8 mouse cellular contexts compared by ENCODE assay signal in genomic region chr11:100145104-100145503, GRCm38 (mm10). TPM values are rescaled to one million over a fixed set of nuclear protein-coding genes. Genes with fewer than 3 reads are reported as not detected.
DNase-seq lines count a peak whose midpoint lies in the region; ATAC-seq lines count a peak whose summit lies in the region.

No protein-coding gene starts in this region.

- no peaks in the 10 kb centered on the region for H3K36me3 ChIP-seq in lung, embryonic 15.5 days

- H3K4me3 ChIP-seq in lung, embryonic 15.5 days, result peak overlapping the region; percentile 49

- peak; percentile 66 for DNase-seq in urinary bladder, postnatal 14 days (ENCODE audit: low spot score)
- DNase-seq in urinary bladder, postnatal 4 days (ENCODE audit: low spot score in 2 of 2), result no peak
- DNase-seq in kidney, adult 8-10 months, result peak; percentile 19
- DNase-seq in yolk sac, embryonic 10.5 days (ENCODE audit: low spot score), result peak; percentile 69
- DNase-seq in layer of hippocampus, postnatal 10 days (ENCODE audit: low spot score in 2 of 2), result no peak

- peak overlapping the region; percentile 89 for H3K27ac ChIP-seq in lung, embryonic 15.5 days

- WGBS in lung, embryonic 15.5 days, result 2% methylated on average over 20 of the region's 20 CpGs

- H3K9me3 ChIP-seq in lung, embryonic 15.5 days, result no peaks in the 10 kb centered on the region

- no peak; the same call in 1 of the 2 replicates for ATAC-seq in lung, embryonic 15.5 days (ENCODE audit: borderline replicate concordance, extremely low read depth, low FRiP score, low TSS enrichment)
- ATAC-seq in megakaryocyte, adult 5-6 weeks (ENCODE audit: poor library complexity, severe bottlenecking), result no peak
- no peak for ATAC-seq in erythroid progenitor cell, adult 5-6 weeks (replicated peaks; ENCODE audit: low FRiP score, poor library complexity, severe bottlenecking)

- H3K27me3 ChIP-seq in lung, embryonic 15.5 days, result peaks cover 15% of the 10 kb centered on the region

- H3K4me1 ChIP-seq in lung, embryonic 15.5 days, result peaks cover 11% of the 10 kb centered on the region; the same call in 1 of the 2 replicates

- H3K9ac ChIP-seq in lung, embryonic 15.5 days, result peak overlapping the region; percentile 10

- peak overlapping the region; percentile 56 for H3K4me2 ChIP-seq in lung, embryonic 15.5 days

RNA-seq across cellular contexts. Expression of gene Krt19, which starts 3.4 kb away (rescaled TPM):
- 253 and 264 TPM in 2 replicates for polyA plus RNA-seq in lung, embryonic 15.5 days (2015; fragmentation: Nextera tagmentation; extraction: Ambion mirVana)
- not detected in 2 replicates for total RNA-seq in megakaryocyte, adult 5-6 weeks (2015)
- total RNA-seq in megakaryocyte, adult 5-6 weeks (2017), result not detected in 2 replicates
- 1 to 10 TPM in 1 of 2 experiments, under 1 TPM in 1; 0.64 to 1.0 TPM for total RNA-seq in layer of hippocampus, postnatal 10 days (2021)
- not detected in 2 replicates for total RNA-seq in erythroid progenitor cell, adult 5-6 weeks (2015; ENCODE audit: low replicate concordance)
- not detected in 2 replicates for total RNA-seq in erythroid progenitor cell, adult 5-6 weeks (2017; ENCODE audit: low replicate concordance)

RNA-seq across cellular contexts. Expression of gene Krt15, which starts 9.4 kb away (rescaled TPM):
- polyA plus RNA-seq in lung, embryonic 15.5 days (2015; fragmentation: Nextera tagmentation; extraction: Ambion mirVana), result 49.1 and 59.3 TPM in 2 replicates
- total RNA-seq in megakaryocyte, adult 5-6 weeks (2015), result not detected in 2 replicates
- total RNA-seq in megakaryocyte, adult 5-6 weeks (2017), result not detected in 2 replicates
- total RNA-seq in layer of hippocampus, postnatal 10 days (2021), result 1 to 10 TPM; 1.1 to 1.5 TPM
- total RNA-seq in erythroid progenitor cell, adult 5-6 weeks (2015; ENCODE audit: low replicate concordance), result not detected in 2 replicates
- not detected in 2 replicates for total RNA-seq in erythroid progenitor cell, adult 5-6 weeks (2017; ENCODE audit: low replicate concordance)

RNA-seq across cellular contexts. Expression of gene Krt13, which starts 23.7 kb away (rescaled TPM):
- polyA plus RNA-seq in lung, embryonic 15.5 days (2015; fragmentation: Nextera tagmentation; extraction: Ambion mirVana), result 4.0 and 7.4 TPM in 2 replicates
- total RNA-seq in megakaryocyte, adult 5-6 weeks (2015), result not detected in 2 replicates
- total RNA-seq in megakaryocyte, adult 5-6 weeks (2017), result not detected in 2 replicates
- total RNA-seq in layer of hippocampus, postnatal 10 days (2021), result not detected
- not detected in 2 replicates for total RNA-seq in erythroid progenitor cell, adult 5-6 weeks (2015; ENCODE audit: low replicate concordance)
- total RNA-seq in erythroid progenitor cell, adult 5-6 weeks (2017; ENCODE audit: low replicate concordance), result not detected in 2 replicates

RNA-seq across cellular contexts. Expression of gene Krt36, which starts 39.7 kb away (rescaled TPM):
- polyA plus RNA-seq in lung, embryonic 15.5 days (2015; fragmentation: Nextera tagmentation; extraction: Ambion mirVana), result 0.13 and 0.20 TPM in 2 replicates
- not detected in 2 replicates for total RNA-seq in megakaryocyte, adult 5-6 weeks (2015)
- not detected in 2 replicates for total RNA-seq in megakaryocyte, adult 5-6 weeks (2017)
- not detected for total RNA-seq in layer of hippocampus, postnatal 10 days (2021)
- total RNA-seq in erythroid progenitor cell, adult 5-6 weeks (2015; ENCODE audit: low replicate concordance), result not detected in 2 replicates
- not detected in 2 replicates for total RNA-seq in erythroid progenitor cell, adult 5-6 weeks (2017; ENCODE audit: low replicate concordance)

RNA-seq across cellular contexts. Expression of gene Krt9, which starts 47.9 kb away (rescaled TPM):
- not detected in 2 replicates for polyA plus RNA-seq in lung, embryonic 15.5 days (2015; fragmentation: Nextera tagmentation; extraction: Ambion mirVana)
- total RNA-seq in megakaryocyte, adult 5-6 weeks (2015), result not detected in 2 replicates
- 0.04 TPM in 1 of 2 replicates, not detected in the other for total RNA-seq in megakaryocyte, adult 5-6 weeks (2017)
- 1 to 10 TPM; 1.1 to 1.2 TPM for total RNA-seq in layer of hippocampus, postnatal 10 days (2021)
- total RNA-seq in erythroid progenitor cell, adult 5-6 weeks (2015; ENCODE audit: low replicate concordance), result not detected in 2 replicates
- total RNA-seq in erythroid progenitor cell, adult 5-6 weeks (2017; ENCODE audit: low replicate concordance), result not detected in 2 replicates

Comparison
In these comparisons a context has a peak if more than half of its experiments do, and no peak if none do; other contexts are left out.
1. DNase-seq: peak in urinary bladder, postnatal 14 days (single experiment), kidney, adult 8-10 months (2 of 2) and yolk sac, embryonic 10.5 days (single experiment); none in urinary bladder, postnatal 4 days (0 of 2) and layer of hippocampus, postnatal 10 days (0 of 2).